Mouse (Mus musculus) intestine, embryonic 15.5 days (tissue): ENCODE measurements around the gene Lrrc38. TPM values are rescaled to one million over a fixed set of nuclear protein-coding genes. Genes with fewer than 3 reads are reported as not detected.

Source experiments
- ATAC-seq: fragments of 200-750 bp; cut with Nextera tagmentation; 2 replicates; pipeline ENCODE4 v1.8.0; 2017; ENCODE audit warnings: moderate TSS enrichment, moderate library complexity
- H3K27ac ChIP-seq: fragments of 300-500 bp; sonication (generic); 2 replicates; pipeline ENCODE4 v1.5.1; 2015; ENCODE audit warnings: mild to moderate bottlenecking, inconsistent platforms
- H3K27me3 ChIP-seq: fragments of 300-500 bp; sonication (generic); replicated peaks from 2 replicates; pipeline ENCODE4 v1.6.1; 2015; ENCODE audit warnings: inconsistent platforms
- H3K36me3 ChIP-seq: fragments of 300-500 bp; sonication (generic); 2 replicates; pipeline ENCODE4 v1.6.1; 2015; ENCODE audit warnings: inconsistent platforms
- H3K4me1 ChIP-seq: fragments of 300-500 bp; sonication (generic); replicated peaks from 2 replicates; pipeline ENCODE4 v1.6.1; 2015; ENCODE audit warnings: inconsistent platforms
- H3K4me2 ChIP-seq: fragments of 300-500 bp; sonication (generic); replicated peaks from 2 replicates; pipeline ENCODE4 v1.6.1; 2015; ENCODE audit warnings: mild to moderate bottlenecking, inconsistent platforms
- H3K4me3 ChIP-seq: fragments of 300-500 bp; sonication (generic); replicated peaks from 2 replicates; pipeline ENCODE4 v1.5.1; 2015; ENCODE audit warnings: inconsistent platforms
- H3K9ac ChIP-seq: fragments of 300-500 bp; sonication (generic); 2 replicates; pipeline ENCODE4 v1.6.1; 2015; ENCODE audit warnings: inconsistent platforms
- H3K9me3 ChIP-seq: fragments of 300-500 bp; sonication (generic); 2 replicates; pipeline ENCODE4 v1.6.1; 2016; ENCODE audit warnings: inconsistent platforms
- WGBS: fragments of 180-500 bp; shearing (Covaris S2); methylation state at CpG from one replicate; pipeline ENCODE4 v1.1.7; 2015; 5-methylcytosine and 5-hydroxymethylcytosine counted together
- polyA plus RNA-seq: library from polyadenylated mRNA; unstranded; fragments of >200 nt; fragmentation: Nextera tagmentation; extraction: Ambion mirVana; gene quantifications from 2 replicates; pipeline ENCODE4 v1.2.1, GENCODE M21; 2015

Gene Lrrc38
- polyA plus RNA-seq, 1 experiment from 2014 or later: 0.06 TPM

DNA sequence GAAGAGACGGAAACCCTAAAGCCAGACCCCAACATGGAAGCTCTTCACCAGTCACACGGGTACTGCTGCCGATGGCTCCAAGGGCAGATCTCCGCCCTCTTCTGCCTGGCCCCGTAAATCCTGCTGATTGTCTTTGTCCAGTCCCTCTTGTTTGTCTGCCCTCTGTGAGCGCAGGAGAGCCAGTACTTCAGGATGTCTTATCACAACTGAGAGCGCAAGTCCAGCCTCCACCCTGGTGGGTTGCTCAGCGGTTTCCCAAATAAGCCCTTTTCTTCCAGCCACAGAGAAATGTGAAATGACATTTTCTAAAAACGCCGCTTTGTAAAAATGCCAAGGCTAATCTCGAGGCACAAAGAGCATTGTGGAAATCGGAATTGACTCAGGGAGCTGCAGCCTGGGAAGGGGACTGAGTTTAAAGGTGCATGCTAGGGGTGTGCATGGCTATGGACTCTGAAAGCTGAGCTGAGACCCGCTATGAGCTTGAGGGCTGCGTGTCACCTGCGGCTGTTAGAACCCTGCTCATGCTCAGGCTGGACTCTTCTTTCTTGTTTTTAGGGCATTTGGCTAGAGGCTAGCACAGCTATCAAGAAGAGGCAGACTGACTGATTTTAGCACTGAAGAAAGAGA lies 17.0 kb downstream of the Lrrc38 start:
- Histone ChIP-seq H3K9ac (no peak overlapping the region), H3K27me3 (no peaks in the 10 kb centered on the region), H3K36me3 (no peaks in the 10 kb centered on the region), H3K4me2 (no peak overlapping the region), H3K4me1 (no peaks in the 10 kb centered on the region), H3K4me3 (no peak overlapping the region), H3K27ac (no peak overlapping the region), H3K9me3 (no peaks in the 10 kb centered on the region)
- no peak for ATAC-seq
- WGBS: 44% methylated on average over 15 of the region's 15 CpGs

DNA sequence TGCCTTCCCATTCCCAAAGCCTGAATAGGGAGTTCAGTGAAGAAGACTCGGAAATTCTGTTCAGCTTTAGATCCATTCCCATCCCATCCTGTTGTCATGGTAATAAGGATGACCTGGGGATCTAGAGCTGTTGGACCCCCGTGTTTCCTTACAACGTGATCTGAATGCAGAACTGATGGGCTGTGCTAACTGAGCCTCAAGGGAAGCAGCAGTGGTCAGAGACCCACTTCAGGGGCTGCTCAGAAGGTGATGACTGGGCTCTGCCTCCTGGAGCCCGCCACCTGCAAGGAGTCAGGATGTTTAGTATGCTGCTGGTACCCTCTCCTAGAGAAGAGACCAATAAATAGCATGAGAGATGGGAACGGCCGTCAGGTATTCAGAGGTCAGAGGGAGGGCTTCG lies 29.9 kb downstream of the Lrrc38 start:
- ATAC-seq: no peak
- Histone ChIP-seq H3K4me2 (no peak overlapping the region), H3K9me3 (no peaks in the 10 kb centered on the region), H3K4me1 (no peaks in the 10 kb centered on the region), H3K4me3 (no peak overlapping the region), H3K27ac (no peak overlapping the region), H3K27me3 (no peaks in the 10 kb centered on the region), H3K36me3 (no peaks in the 10 kb centered on the region), H3K9ac (no peak overlapping the region)
- 43% methylated on average over 7 of the region's 7 CpGs for WGBS

DNA sequence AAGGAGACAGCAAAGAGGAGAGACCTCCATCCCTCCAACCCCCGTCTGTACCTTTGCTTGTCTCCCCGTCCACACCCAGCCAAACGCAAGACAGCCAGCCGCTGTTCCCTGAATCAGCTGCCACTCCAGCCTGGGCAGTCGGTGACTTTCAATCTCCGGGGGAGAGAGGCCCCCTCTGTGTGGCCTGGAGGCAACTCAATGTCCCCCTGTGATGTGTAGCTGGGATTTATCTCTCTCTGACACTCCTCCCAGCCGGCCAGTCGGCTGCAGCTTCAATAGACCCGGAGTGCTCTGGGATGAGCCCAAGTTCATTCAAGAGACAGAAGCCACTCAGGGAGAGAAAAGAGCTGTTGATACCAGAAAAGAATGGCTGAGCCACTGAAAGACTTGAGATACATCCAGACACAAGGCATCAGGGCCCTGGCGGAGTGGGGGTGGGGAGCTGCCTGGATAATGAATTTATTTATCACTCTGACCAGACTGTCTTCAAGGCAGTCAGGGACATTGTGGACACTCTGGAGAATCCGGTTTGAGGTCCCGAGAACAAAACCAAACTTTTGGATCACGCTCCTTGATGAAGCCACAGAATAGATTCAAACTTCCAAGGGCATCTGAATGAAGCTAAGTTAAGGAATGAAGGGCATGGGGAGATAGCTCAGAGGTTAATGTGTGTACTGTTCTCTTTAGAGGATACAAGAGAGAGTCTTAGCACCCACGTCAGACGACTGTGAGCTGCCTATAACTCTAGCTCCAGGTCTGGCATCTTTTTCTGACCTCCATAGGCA lies 30.6 kb downstream of the Lrrc38 start:
- H3K27ac ChIP-seq: no peak overlapping the region
- no peak overlapping the region for H3K4me2 ChIP-seq
- H3K9ac ChIP-seq: no peak overlapping the region
- no peak overlapping the region for H3K4me3 ChIP-seq
- 26% methylated on average over 15 of the region's 15 CpGs for WGBS
- H3K36me3 ChIP-seq: no peaks in the 10 kb centered on the region
- no peaks in the 10 kb centered on the region for H3K27me3 ChIP-seq
- no peaks in the 10 kb centered on the region for H3K9me3 ChIP-seq
- no peaks in the 10 kb centered on the region for H3K4me1 ChIP-seq
- ATAC-seq: peak; percentile 55; the same call in 1 of the 2 replicates

DNA sequence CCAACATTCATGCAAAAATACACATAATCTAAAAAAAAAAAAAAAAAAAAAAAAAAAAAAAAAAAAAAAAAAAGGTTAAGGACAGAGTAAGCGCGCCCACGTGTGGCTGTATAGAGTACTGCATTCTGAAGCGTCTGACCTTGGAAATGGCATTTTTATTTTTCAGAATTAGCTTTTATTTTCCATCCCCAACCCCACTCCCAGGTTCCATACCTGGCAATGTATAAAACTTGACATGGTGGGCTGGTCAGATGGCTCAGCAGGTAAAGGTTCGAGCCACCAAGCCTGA lies 31.1 kb downstream of the Lrrc38 start:
- H3K9ac ChIP-seq: no peak overlapping the region
- no peaks in the 10 kb centered on the region for H3K4me1 ChIP-seq
- 0% methylated on average over 5 of the region's 5 CpGs for WGBS
- ATAC-seq: no peak
- no peaks in the 10 kb centered on the region for H3K36me3 ChIP-seq
- no peaks in the 10 kb centered on the region for H3K27me3 ChIP-seq
- no peak overlapping the region for H3K4me2 ChIP-seq
- H3K4me3 ChIP-seq: no peak overlapping the region
- H3K9me3 ChIP-seq: no peaks in the 10 kb centered on the region
- no peak overlapping the region for H3K27ac ChIP-seq

DNA sequence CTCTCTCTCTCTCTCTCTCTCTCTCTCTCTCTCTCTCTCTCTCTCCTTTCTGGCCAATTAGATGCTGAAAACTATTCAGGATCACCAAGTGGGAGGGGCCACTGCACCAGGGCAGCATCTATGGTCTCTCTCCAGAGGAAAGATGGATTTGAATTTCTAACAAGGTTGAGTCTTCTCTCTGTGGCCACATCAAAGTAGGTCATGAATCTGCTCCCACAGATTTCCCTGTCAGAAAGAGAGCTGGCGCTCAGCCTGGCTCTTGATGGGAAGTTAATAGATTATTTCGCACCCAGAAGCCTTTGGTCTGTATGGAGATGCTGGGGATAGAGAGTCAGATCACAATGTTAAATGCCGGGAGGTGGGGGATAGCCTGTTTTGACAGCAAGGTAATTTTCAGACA lies 32.6 kb downstream of the Lrrc38 start:
- H3K4me1 ChIP-seq: no peaks in the 10 kb centered on the region
- no peaks in the 10 kb centered on the region for H3K9me3 ChIP-seq
- no peak for ATAC-seq
- H3K9ac ChIP-seq: no peak overlapping the region
- H3K4me2 ChIP-seq: no peak overlapping the region
- H3K27ac ChIP-seq: no peak overlapping the region
- WGBS: 81% methylated on average over 3 of the region's 3 CpGs
- no peaks in the 10 kb centered on the region for H3K27me3 ChIP-seq
- no peak overlapping the region for H3K4me3 ChIP-seq
- no peaks in the 10 kb centered on the region for H3K36me3 ChIP-seq

DNA sequence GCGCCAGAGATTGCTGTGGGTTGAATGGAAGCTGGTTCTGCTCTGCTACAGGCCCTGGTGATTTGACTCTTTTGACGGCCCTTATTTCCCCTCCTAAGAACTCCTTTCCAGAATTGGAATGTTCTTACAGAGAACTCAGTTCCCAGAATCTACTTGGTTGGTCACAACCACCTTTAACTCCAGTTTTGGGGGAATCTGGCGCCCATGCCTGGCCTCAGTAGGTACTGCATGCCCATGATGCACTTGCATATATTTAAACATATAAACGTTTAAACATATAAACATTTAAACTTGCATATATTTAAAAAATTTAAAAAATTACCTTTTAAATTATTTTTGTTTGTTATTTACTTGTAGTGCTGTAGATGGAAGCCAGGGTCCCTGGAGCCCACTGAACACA lies 34.1 kb downstream of the Lrrc38 start:
- no peak overlapping the region for H3K4me2 ChIP-seq
- 44% methylated on average over 4 of the region's 4 CpGs for WGBS

DNA sequence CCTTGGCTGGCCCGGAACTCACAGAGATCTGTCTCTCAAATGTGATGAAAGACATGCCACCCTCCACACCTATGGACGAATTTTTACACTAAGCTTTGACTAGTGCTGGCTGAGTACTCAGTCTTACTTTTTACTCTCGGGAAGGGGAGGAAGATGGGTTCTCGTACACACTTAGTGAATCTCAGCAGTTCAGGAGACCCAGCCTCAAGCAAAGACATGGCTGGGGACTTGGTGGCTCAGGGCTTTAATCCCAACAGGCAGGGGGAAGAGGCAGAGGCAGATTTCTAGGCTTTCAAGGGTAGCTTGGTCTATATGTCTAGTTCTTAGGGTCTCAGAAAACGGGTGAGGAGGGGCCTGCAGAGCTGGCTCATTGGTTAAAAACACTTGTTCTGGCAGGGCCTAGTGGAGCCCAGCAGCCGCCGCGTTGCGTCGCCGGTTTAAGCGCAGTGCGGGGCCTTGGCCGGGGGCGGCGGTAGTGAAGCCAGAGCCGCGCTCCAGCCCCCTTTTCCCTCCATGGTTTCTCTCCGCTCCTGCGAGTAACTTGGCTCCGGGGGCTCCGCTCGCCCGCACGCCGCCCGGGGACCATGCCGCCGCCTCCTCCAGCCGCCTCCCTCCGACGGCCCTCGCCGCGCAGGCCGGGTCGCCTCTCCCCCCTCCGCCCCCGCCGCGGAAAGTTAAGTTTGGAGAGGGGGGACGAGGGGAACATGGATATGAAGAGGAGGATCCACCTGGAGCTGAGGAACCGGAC lies 39.6 kb downstream of the Lrrc38 start:
- 8% methylated on average over 43 of the region's 43 CpGs for WGBS
- Histone ChIP-seq H3K4me3 (peak overlapping the region; percentile 43), H3K4me2 (peak overlapping the region; percentile 70), H3K27ac (no peak overlapping the region), H3K9ac (peak overlapping the region; percentile 49), H3K9me3 (no peaks in the 10 kb centered on the region), H3K4me1 (no peaks in the 10 kb centered on the region), H3K36me3 (no peaks in the 10 kb centered on the region), H3K27me3 (no peaks in the 10 kb centered on the region)
- ATAC-seq: peak; percentile 92

More for the DNA sequence above, 34.1 kb downstream of the Lrrc38 start:
- no peak overlapping the region for H3K9ac ChIP-seq
- H3K4me1 ChIP-seq: no peaks in the 10 kb centered on the region
- no peaks in the 10 kb centered on the region for H3K27me3 ChIP-seq
- H3K36me3 ChIP-seq: no peaks in the 10 kb centered on the region
- no peak overlapping the region for H3K4me3 ChIP-seq
- H3K27ac ChIP-seq: no peak overlapping the region
- no peak for ATAC-seq
- no peaks in the 10 kb centered on the region for H3K9me3 ChIP-seq

DNA sequence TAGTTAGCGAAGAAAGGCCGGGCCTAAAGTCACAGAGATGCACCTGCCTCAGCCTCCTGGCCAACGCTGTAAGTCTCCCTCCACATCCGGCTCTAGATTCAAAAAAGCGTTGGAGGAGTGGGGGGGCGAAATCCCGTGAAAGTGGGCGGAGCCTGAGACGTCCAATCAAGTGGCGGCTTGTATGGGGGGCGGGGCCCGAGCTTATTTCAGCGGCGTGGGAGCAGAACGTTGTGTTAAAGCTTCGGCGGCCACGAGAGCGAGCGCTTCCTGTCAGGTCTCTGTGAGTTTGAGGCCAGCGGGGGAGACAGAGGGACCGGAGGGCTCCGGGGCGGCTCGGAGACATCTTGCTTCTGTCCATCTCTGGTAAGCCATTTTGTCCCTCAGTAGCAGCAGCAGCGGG lies 44.6 kb downstream of the Lrrc38 start, which contains the start of gene Pramel1:
Gene Pramel1 (plus strand): TSS at position 248 of the 400 bp plus-strand sequence.
- Histone ChIP-seq H3K9me3 (no peaks in the 10 kb centered on the region), H3K27ac (no peak within 1 kb of the TSS), H3K36me3 (no peaks in the 10 kb centered on the region), H3K27me3 (no peaks in the 10 kb centered on the region), H3K9ac (no peak within 1 kb of the TSS), H3K4me3 (no peak within 1 kb of the TSS), H3K4me2 (no peak within 1 kb of the TSS), H3K4me1 (no peaks in the 10 kb centered on the region)
- WGBS: 77% methylated on average over 26 of the region's 26 CpGs
- ATAC-seq: no peak

DNA sequence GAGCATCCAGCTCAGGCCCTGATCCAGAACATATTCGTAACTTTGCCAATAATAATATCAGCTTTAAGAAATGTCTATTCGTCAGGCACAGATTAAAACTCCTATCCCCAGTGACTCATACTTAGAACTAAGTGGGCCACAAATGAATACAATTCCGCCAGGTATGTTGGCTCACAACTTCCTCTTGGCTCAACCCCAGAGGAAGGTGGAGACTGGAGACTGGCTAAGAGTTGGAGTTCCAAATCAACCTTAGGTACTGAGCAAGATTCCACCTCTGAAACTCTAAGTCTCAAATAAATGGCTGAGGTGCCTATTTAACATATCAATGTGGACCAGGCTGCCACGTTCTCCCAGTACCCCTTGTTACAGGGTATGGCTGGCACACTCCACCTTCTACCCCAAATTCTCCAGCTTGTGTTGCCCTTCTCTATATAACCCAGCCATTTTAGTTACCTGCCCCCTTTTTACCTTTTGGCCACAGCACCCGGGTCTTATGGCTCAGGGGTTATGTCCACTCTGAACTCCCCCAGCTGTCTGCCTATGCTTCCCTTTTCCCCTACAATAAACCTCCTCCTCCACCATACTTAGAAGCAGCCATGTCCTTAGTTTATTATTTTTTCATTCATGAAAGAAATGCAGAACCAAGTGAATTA lies 62.1 kb downstream of the Lrrc38 start:
- Histone ChIP-seq H3K4me3 (peak overlapping the region; percentile 59), H3K36me3 (peaks cover 8% of the 10 kb centered on the region; the same call in 1 of the 2 replicates), H3K4me1 (no peaks in the 10 kb centered on the region), H3K9me3 (no peaks in the 10 kb centered on the region), H3K27ac (no peak overlapping the region), H3K27me3 (no peaks in the 10 kb centered on the region), H3K9ac (no peak overlapping the region), H3K4me2 (peak overlapping the region; percentile 50)
- 75% methylated on average over 5 of the region's 5 CpGs for WGBS
- ATAC-seq: 0 out of 2 replicates have a peak, but pooled peaks have one; percentile 24

DNA sequence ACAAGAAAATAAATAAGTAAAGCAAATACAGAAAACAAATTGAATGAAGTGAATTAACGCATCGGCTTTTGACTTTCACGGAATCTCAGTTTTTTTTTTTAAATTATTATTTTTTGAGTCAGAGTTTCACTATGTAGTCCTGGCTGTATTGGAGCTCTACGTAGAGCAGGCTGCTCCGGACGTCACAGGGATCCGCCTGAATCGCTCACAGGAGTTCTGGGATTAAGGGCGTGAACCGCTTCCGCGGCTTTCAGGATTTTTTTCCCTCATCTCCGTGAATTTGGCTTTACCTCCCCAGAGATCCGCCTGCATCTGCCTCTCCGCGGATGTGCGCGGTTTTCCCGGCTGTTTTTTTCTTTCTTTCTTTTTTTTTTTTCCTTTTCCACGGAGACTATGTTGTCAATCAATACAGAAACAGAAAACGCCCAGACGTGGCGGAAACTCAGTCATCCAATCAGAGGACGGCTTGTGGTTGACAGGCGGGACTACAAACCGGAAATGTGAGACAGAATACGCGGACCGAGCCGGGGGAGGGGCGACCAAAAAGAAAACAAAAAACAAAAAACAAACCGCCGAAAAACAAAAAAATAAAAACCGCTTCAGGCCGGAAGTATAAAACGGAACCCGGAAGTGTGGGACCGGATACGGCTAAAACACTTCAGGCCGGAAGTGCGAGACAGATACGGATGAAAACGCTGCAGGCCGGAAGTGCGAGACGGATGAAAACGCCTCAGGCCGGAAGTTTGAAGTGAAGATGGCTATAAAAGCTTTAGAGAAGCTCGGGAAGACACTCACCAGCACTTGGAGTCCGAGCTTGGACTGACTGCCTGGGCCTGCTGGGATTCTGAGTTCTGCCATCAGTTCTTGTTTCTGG lies 62.9 kb downstream of the Lrrc38 start, which contains the start of gene Pramef8:
Gene Pramef8 (plus strand): TSS at position 208 of the 874 bp plus-strand sequence.
- no peaks in the 10 kb centered on the region for H3K9me3 ChIP-seq
- peaks cover 13% of the 10 kb centered on the region; the same call in 1 of the 2 replicates for H3K36me3 ChIP-seq
- under 1% methylated on average over 50 of the region's 50 CpGs for WGBS
- H3K4me1 ChIP-seq: no peaks in the 10 kb centered on the region
- H3K4me3 ChIP-seq: peak within 1 kb of the TSS; percentile 59
- peak within 1 kb of the TSS; percentile 62 for H3K4me2 ChIP-seq
- peak; percentile 97 for ATAC-seq
- H3K9ac ChIP-seq: peak within 1 kb of the TSS; percentile 47
- no peaks in the 10 kb centered on the region for H3K27me3 ChIP-seq
- peak within 1 kb of the TSS; percentile 87 for H3K27ac ChIP-seq

DNA sequence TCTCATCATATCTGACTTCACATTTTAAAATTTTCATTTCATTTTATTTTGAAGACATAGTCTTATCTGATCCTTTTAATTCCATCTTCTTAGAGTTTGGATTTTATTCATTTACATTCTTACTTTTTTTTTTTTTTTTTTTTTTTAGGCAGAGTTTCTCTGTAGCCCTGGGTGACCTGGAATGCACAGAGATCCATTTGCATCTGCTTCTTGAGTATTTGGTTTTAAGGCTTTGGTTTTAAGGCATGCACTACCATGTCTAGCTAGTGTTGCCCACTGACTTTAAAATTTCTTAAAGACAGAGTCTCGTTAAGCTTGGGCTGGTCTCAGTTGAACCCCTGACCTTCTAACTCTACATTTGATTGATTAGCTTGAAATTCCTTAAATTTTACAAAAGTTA lies 64.1 kb downstream of the Lrrc38 start:
- H3K4me2 ChIP-seq: no peak overlapping the region
- no peaks in the 10 kb centered on the region for H3K27me3 ChIP-seq
- no peak overlapping the region for H3K27ac ChIP-seq
- 90% methylated on average over 1 of the region's 1 CpGs for WGBS
- peaks cover 23% of the 10 kb centered on the region for H3K36me3 ChIP-seq
- no peaks in the 10 kb centered on the region for H3K4me1 ChIP-seq
- H3K9ac ChIP-seq: no peak overlapping the region
- no peak for ATAC-seq
- H3K9me3 ChIP-seq: no peaks in the 10 kb centered on the region
- no peak overlapping the region for H3K4me3 ChIP-seq
